Mouse (Mus musculus) mesoderm, embryonic 11.5 days (tissue): ENCODE data around the gene Mrps18c.

Experiments
- DNase-seq: peaks from one replicate; pipeline ENCODE4 v3.0.0-alpha.2; 2012; ENCODE audit warnings: low read depth, low spot score

Gene Mrps18c

GRCm38 (mm10) chr5:100826531-100826930, 28.1 kb downstream of the Mrps18c start:
- no peak for DNase-seq

GRCm38 (mm10) chr5:100828701-100829100, 30.3 kb downstream of the Mrps18c start:
- DNase-seq = no peak

- DNase-seq = no peak
These were observed 34.3 kb downstream of the Mrps18c start for GRCm38 (mm10) chr5:100832680-100833079.

GRCm38 (mm10) chr5:100833841-100834240, 35.4 kb downstream of the Mrps18c start:
- DNase-seq = no peak

GRCm38 (mm10) chr5:100835862-100836538, 37.6 kb downstream of the Mrps18c start:
- DNase-seq = no peak

- DNase-seq = no peak
These were observed 39.5 kb downstream of the Mrps18c start for GRCm38 (mm10) chr5:100837907-100838306.

- DNase-seq = no peak
These were observed 46.1 kb downstream of the Mrps18c start for GRCm38 (mm10) chr5:100844485-100844884.

- DNase-seq = peak; percentile 43
These were observed 47.0 kb downstream of the Mrps18c start, which contains the start of gene Gpat3 for GRCm38 (mm10) chr5:100845485-100845847. TSS of gene Gpat3 (plus strand) at chr5:100845713.

GRCm38 (mm10) chr5:100845848-100846598, 47.6 kb downstream of the Mrps18c start:
- DNase-seq = peak; percentile 48

GRCm38 (mm10) chr5:100846599-100846920, 48.1 kb downstream of the Mrps18c start:
- no peak for DNase-seq

- no peak for DNase-seq
These were observed 48.7 kb downstream of the Mrps18c start for GRCm38 (mm10) chr5:100847143-100847542.

- no peak for DNase-seq
These were observed 55.5 kb downstream of the Mrps18c start for GRCm38 (mm10) chr5:100853963-100854362.
